Mouse (Mus musculus): Measurements from ENCODE around the gene Gdpd5. TPM values are rescaled to one million over a fixed set of nuclear protein-coding genes. Genes with fewer than 3 reads are reported as not detected.

The Gdpd5 gene
- total RNA-seq, 2 experiments from 2014 or later = 40.8 to 42.4 TPM

GRCm38 (mm10) chr7:99375455-99375854 lies 5.8 kb upstream of the Gdpd5 start:
- peak; percentile 99 for TF ChIP-seq CTCF (IDR thresholded peaks at IDR 0.05)
- no peak overlapping the region for H3K4me3 ChIP-seq
- intact Hi-C loops (cut with DNase I) = loop anchor here (1.0 kb wide), 1 partner anchor 75 kb away; no protein-coding TSS in a partner anchor
- no peak overlapping the region for H3K27ac ChIP-seq
- peak; percentile 73 to 86 for DNase-seq (ENCODE audit: extremely low spot score in 1 of 2, low spot score in 2 of 2)

GRCm38 (mm10) chr7:99378870-99379269 lies 2.3 kb upstream of the Gdpd5 start:
- no peak overlapping the region for H3K4me3 ChIP-seq
- intact Hi-C loops (cut with DNase I) = no loop called here
- no peak for TF ChIP-seq CTCF (IDR thresholded peaks at IDR 0.05)
- H3K27ac ChIP-seq = no peak overlapping the region
- no peak for DNase-seq (ENCODE audit: extremely low spot score in 1 of 2, low spot score in 2 of 2)

- H3K4me3 ChIP-seq = peak overlapping the region; percentile 85
- DNase-seq (ENCODE audit: extremely low spot score in 1 of 2, low spot score in 2 of 2) = peak; percentile 36 to 47
- TF ChIP-seq CTCF (IDR thresholded peaks at IDR 0.05) = peak; percentile 49
Observed at GRCm38 (mm10) chr7:99380491-99381213, 562 bp upstream of the Gdpd5 start.

GRCm38 (mm10) chr7:99382088-99383000 lies 1.1 kb downstream of the Gdpd5 start:
- no peak for TF ChIP-seq CTCF (IDR thresholded peaks at IDR 0.05)
- intact Hi-C loops (cut with DNase I) = no loop called here
- Histone ChIP-seq H3K4me3 (peak overlapping the region; percentile 85), H3K27ac (peak overlapping the region; percentile 83)
- no peak for DNase-seq (ENCODE audit: extremely low spot score in 1 of 2, low spot score in 2 of 2)

More at GRCm38 (mm10) chr7:99380491-99381213, 562 bp upstream of the Gdpd5 start:
- intact Hi-C loops (cut with DNase I) = no loop called here
- peak overlapping the region; percentile 90 for H3K27ac ChIP-seq

GRCm38 (mm10) chr7:99383246-99383645 lies 2.0 kb downstream of the Gdpd5 start:
- DNase-seq (ENCODE audit: extremely low spot score in 1 of 2, low spot score in 2 of 2) = no peak
- TF ChIP-seq CTCF (IDR thresholded peaks at IDR 0.05) = no peak
- Histone ChIP-seq H3K4me3 (peak overlapping the region; percentile 85), H3K27ac (peak overlapping the region; percentile 33)
- intact Hi-C loops (cut with DNase I) = no loop called here

GRCm38 (mm10) chr7:99384101-99384611 lies 2.9 kb downstream of the Gdpd5 start:
- H3K27ac ChIP-seq = peak overlapping the region; percentile 33
- TF ChIP-seq CTCF (IDR thresholded peaks at IDR 0.05) = no peak

GRCm38 (mm10) chr7:99386030-99386429 lies 4.8 kb downstream of the Gdpd5 start:
- intact Hi-C loops (cut with DNase I) = no loop called here
- DNase-seq (ENCODE audit: extremely low spot score in 1 of 2, low spot score in 2 of 2) = no peak
- no peak for TF ChIP-seq CTCF (IDR thresholded peaks at IDR 0.05)
- Histone ChIP-seq H3K4me3 (no peak overlapping the region), H3K27ac (no peak overlapping the region)

More at GRCm38 (mm10) chr7:99384101-99384611, 2.9 kb downstream of the Gdpd5 start:
- peak overlapping the region; percentile 85 for H3K4me3 ChIP-seq
- intact Hi-C loops (cut with DNase I) = no loop called here
- DNase-seq (ENCODE audit: extremely low spot score in 1 of 2, low spot score in 2 of 2) = no peak

GRCm38 (mm10) chr7:99386811-99387210 lies 5.6 kb downstream of the Gdpd5 start:
- intact Hi-C loops (cut with DNase I) = no loop called here
- TF ChIP-seq CTCF (IDR thresholded peaks at IDR 0.05) = no peak
- no peak for DNase-seq (ENCODE audit: extremely low spot score in 1 of 2, low spot score in 2 of 2)
- H3K27ac ChIP-seq = no peak overlapping the region
- H3K4me3 ChIP-seq = no peak overlapping the region

- Histone ChIP-seq H3K4me3 (no peak overlapping the region), H3K27ac (no peak overlapping the region)
- intact Hi-C loops (cut with DNase I) = no loop called here
- TF ChIP-seq CTCF (IDR thresholded peaks at IDR 0.05) = no peak
- DNase-seq (ENCODE audit: extremely low spot score in 1 of 2, low spot score in 2 of 2) = no peak
Observed at GRCm38 (mm10) chr7:99387356-99387755, 6.1 kb downstream of the Gdpd5 start.

- no peak for TF ChIP-seq CTCF (IDR thresholded peaks at IDR 0.05)
- intact Hi-C loops (cut with DNase I) = no loop called here
- no peak for DNase-seq (ENCODE audit: extremely low spot score in 1 of 2, low spot score in 2 of 2)
- Histone ChIP-seq H3K27ac (no peak overlapping the region), H3K4me3 (no peak overlapping the region)
Observed at GRCm38 (mm10) chr7:99390559-99390958, 9.3 kb downstream of the Gdpd5 start.

- no peak overlapping the region for H3K4me3 ChIP-seq
- intact Hi-C loops (cut with DNase I) = no loop called here
- no peak for TF ChIP-seq CTCF (IDR thresholded peaks at IDR 0.05)
- DNase-seq (ENCODE audit: extremely low spot score in 1 of 2, low spot score in 2 of 2) = no peak
- peak overlapping the region; percentile 44; the same call in 1 of the 2 replicates for H3K27ac ChIP-seq
Observed at GRCm38 (mm10) chr7:99392696-99393095, 11.5 kb downstream of the Gdpd5 start.

Data from left cerebral cortex, adult 2 months (tissue).